ENCODE assay signal across 16 mouse cellular contexts in genomic region chr14:76828453-76829160, GRCm38 (mm10).
A peak's percentile ranks its signal among the peaks of the same experiment; 100 is the strongest.
DNase-seq lines count a peak whose midpoint lies in the region; ATAC-seq lines count a peak whose summit lies in the region.
"Had no signal": no experiment of that assay in that cellular context is flagged by ENCODE, and none has a peak within 500 bp of the region (broad histone marks: within the 10 kb centered on the region; RNA-seq: fewer than 3 reads in every experiment).

No protein-coding gene starts in this region.

- no peak overlapping the region for H3K4me3 ChIP-seq in hindbrain, embryonic 13.5 days
- H3K4me3 ChIP-seq: heart, embryonic 12.5 days; layer of hippocampus, adult 2 months had no signal

- no peaks in the 10 kb centered on the region for H3K27me3 ChIP-seq in hindbrain, embryonic 13.5 days
- H3K27me3 ChIP-seq: heart, embryonic 12.5 days had no signal

- H3K4me1 ChIP-seq in hindbrain, embryonic 13.5 days (replicated peaks), result no peaks in the 10 kb centered on the region

- H3K4me2 ChIP-seq in hindbrain, embryonic 13.5 days, result no peak overlapping the region
- H3K4me2 ChIP-seq: heart, embryonic 12.5 days; hindbrain, embryonic 14.5 days had no signal

- no peaks in the 10 kb centered on the region for H3K36me3 ChIP-seq in hindbrain, embryonic 13.5 days
- H3K36me3 ChIP-seq: G1E; heart, embryonic 12.5 days had no signal

- ATAC-seq in megakaryocyte progenitor cell, adult 5-6 weeks (replicated peaks; ENCODE audit: poor library complexity), result peak; percentile 50; the same call in 1 of the 2 replicates
- no peak for ATAC-seq in hindbrain, embryonic 13.5 days (ENCODE audit: low FRiP score)
- ATAC-seq: forebrain, postnatal 0 days had no signal

- H3K9ac ChIP-seq in hindbrain, embryonic 13.5 days, result no peak overlapping the region
- H3K9ac ChIP-seq: forebrain, postnatal 0 days; heart, embryonic 12.5 days; hindbrain, embryonic 14.5 days had no signal

- peak; percentile 12 to 15 for DNase-seq in cerebellum, adult 18-20 months
- DNase-seq in cerebellum, postnatal 4 days (ENCODE audit: low spot score in 2 of 2), result no peak
- peak; percentile 33 for DNase-seq in kidney, adult 18-20 months
- DNase-seq in kidney, postnatal 4 days, result no peak
- peak; percentile 53 for DNase-seq in kidney, postnatal 14 days
- DNase-seq in gastrocnemius, adult 18-20 months (ENCODE audit: low spot score), result no peak
- DNase-seq: B cell, adult 2 months; embryo, embryonic 11 days; forebrain, postnatal 0 days; right cerebral cortex, adult 18-20 months had no signal

- no peaks in the 10 kb centered on the region for H3K9me3 ChIP-seq in hindbrain, embryonic 13.5 days
- H3K9me3 ChIP-seq: heart, embryonic 12.5 days had no signal

- 80% methylated on average over 10 of the region's 10 CpGs for WGBS in hindbrain, embryonic 13.5 days

- no peak overlapping the region for H3K27ac ChIP-seq in hindbrain, embryonic 13.5 days
- H3K27ac ChIP-seq: hindbrain, embryonic 14.5 days; layer of hippocampus, adult 2 months had no signal

Comparison
In these comparisons a context has a peak if more than half of its experiments do, and no peak if none do; other contexts are left out.
1. DNase-seq: peak in cerebellum, adult 18-20 months (2 of 2), kidney, adult 18-20 months (single experiment) and kidney, postnatal 14 days (single experiment); none in cerebellum, postnatal 4 days (0 of 2), kidney, postnatal 4 days (0 of 2) and gastrocnemius, adult 18-20 months (single experiment).